In genomic region chr5:138084507-138084906, GRCm38 (mm10) we compare ENCODE assay signal across 10 mouse cellular contexts. TPM values are rescaled to one million over a fixed set of nuclear protein-coding genes. Genes with fewer than 3 reads are reported as not detected.
DNase-seq lines count a peak whose midpoint lies in the region; ATAC-seq and TF ChIP-seq lines count a peak whose summit lies in the region.
"Had no signal": no experiment of that assay in that cellular context is flagged by ENCODE, and none has a peak within 500 bp of the region (broad histone marks: within the 10 kb centered on the region; RNA-seq: fewer than 3 reads in every experiment).

No protein-coding gene starts in this region.

- DNase-seq in heart, adult 8-10 months (ENCODE audit: low spot score), result no peak
- DNase-seq in MEL (ENCODE audit: low read depth, low spot score), result peak; percentile 41
- no peak for DNase-seq in heart, postnatal 0 days (ENCODE audit: low spot score)
- no peak for DNase-seq in right cerebral cortex, postnatal 4 days
- DNase-seq in cerebellum, adult 11-12 months, result no peak
- no peak for DNase-seq in adrenal gland, postnatal 4 days (ENCODE audit: low spot score in 2 of 2)

- peak overlapping the region; percentile 77 for H3K27ac ChIP-seq in heart, embryonic 11.5 days (ENCODE audit: low read depth, low read length)
- no peak overlapping the region for H3K27ac ChIP-seq in MEL (ENCODE audit: control insufficient read depth, low read depth, low read length)
- H3K27ac ChIP-seq in heart, postnatal 0 days (ENCODE audit: low read depth), result no peak overlapping the region
- H3K27ac ChIP-seq in macrophage, result no peak overlapping the region

- H3K27me3 ChIP-seq in heart, embryonic 11.5 days (ENCODE audit: control insufficient read depth, insufficient read depth, low read length), result no peaks in the 10 kb centered on the region
- H3K27me3 ChIP-seq in MEL (ENCODE audit: control insufficient read depth in 1 of 2, insufficient read depth in 2 of 2, low read length in 2 of 2), result peaks cover 0 to 2% of the 10 kb centered on the region in 2 experiments; a peak in 1 of 4 replicates
- no peaks in the 10 kb centered on the region for H3K27me3 ChIP-seq in heart, postnatal 0 days (ENCODE audit: control insufficient read depth, insufficient read depth, low read length)

- peak overlapping the region; percentile 79 for H3K4me3 ChIP-seq in heart, embryonic 11.5 days (ENCODE audit: low read depth, low read length)
- H3K4me3 ChIP-seq in MEL (ENCODE audit: control insufficient read depth in 1 of 2, insufficient read depth in 1 of 2, low read depth in 2 of 2, low read length in 2 of 2) (peak overlapping the region; percentile 39 to 53), macrophage (ENCODE audit: inconsistent target) (peak overlapping the region; percentile 93)
- H3K4me3 ChIP-seq in heart, postnatal 0 days (ENCODE audit: low read depth, low read length), result peak overlapping the region; percentile 78

- H3K36me3 ChIP-seq in heart, embryonic 11.5 days (ENCODE audit: control insufficient read depth, insufficient read depth, low read length), result no peaks in the 10 kb centered on the region
- peaks cover 3 to 20% of the 10 kb centered on the region in 2 experiments for H3K36me3 ChIP-seq in MEL (ENCODE audit: control insufficient read depth in 1 of 2, insufficient read depth in 2 of 2, low read length in 2 of 2)
- H3K36me3 ChIP-seq in heart, postnatal 0 days (replicated peaks; ENCODE audit: control insufficient read depth, insufficient read depth, low read length), result peaks cover 5% of the 10 kb centered on the region; the same call in 1 of the 2 replicates
- H3K36me3 ChIP-seq in macrophage (ENCODE audit: inconsistent target), result no peaks in the 10 kb centered on the region

- whole genome bisulfite sequencing in heart, embryonic 11.5 days (ENCODE audit: insufficient replicate concordance), result 48% methylated on average over 2 of the region's 2 CpGs
- WGBS in heart, postnatal 0 days, result 45% methylated on average over 2 of the region's 2 CpGs
- whole genome bisulfite sequencing in macrophage (ENCODE audit: missing documents), result 41% methylated on average over 2 of the region's 2 CpGs

- TF ChIP-seq EP300 in MEL (IDR thresholded peaks at IDR 0.05; ENCODE audit: low read depth in 1 of 2, low read length in 2 of 2), result no peak
- no peak for TF ChIP-seq EP300 in heart, postnatal 0 days (IDR thresholded peaks at IDR 0.05; ENCODE audit: low read depth)

- TF ChIP-seq POLR2A in MEL (IDR thresholded peaks at IDR 0.05; ENCODE audit: control insufficient read depth in 1 of 2, insufficient read depth in 1 of 2, low read depth in 1 of 2, low read length in 2 of 2, poor library complexity in 1 of 2), result no peak

- TF ChIP-seq RAD21 in MEL (IDR thresholded peaks at IDR 0.05; ENCODE audit: low read depth, low read length), result no peak

- no peak for TF ChIP-seq CTCF in MEL (IDR thresholded peaks at IDR 0.05 in 2 of 3, conservative IDR thresholded peaks at IDR 0.05 in 1 of 3; ENCODE audit: control insufficient read depth in 1 of 3, insufficient read depth in 1 of 3, low read depth in 2 of 3, low read length in 3 of 3, poor library complexity in 1 of 3, severe bottlenecking in 1 of 3)
- no peak for TF ChIP-seq CTCF in heart, postnatal 0 days (IDR thresholded peaks at IDR 0.05; ENCODE audit: low read depth)

- H3K79me2 ChIP-seq in MEL (ENCODE audit: control insufficient read depth, insufficient read depth, low read length, poor library complexity) (peaks cover 42% of the 10 kb centered on the region), macrophage (ENCODE audit: inconsistent target) (peaks cover 47% of the 10 kb centered on the region)

- ATAC-seq in heart, embryonic 11.5 days (replicated peaks; ENCODE audit: insufficient number of reproducible peaks, low FRiP score, low TSS enrichment), result no peak
- ATAC-seq in heart, postnatal 0 days (ENCODE audit: insufficient read depth, low read depth), result no peak

- H3K9ac ChIP-seq in heart, embryonic 11.5 days (ENCODE audit: low read depth, low read length), result no peak overlapping the region
- peak overlapping the region; percentile 59 for H3K9ac ChIP-seq in MEL (ENCODE audit: control insufficient read depth, low read depth, low read length, poor library complexity, severe bottlenecking)
- peak overlapping the region; percentile 93; the same call in 1 of the 2 replicates for H3K9ac ChIP-seq in heart, postnatal 0 days (replicated peaks; ENCODE audit: low read depth, low read length)

- H3K9me3 ChIP-seq in heart, embryonic 11.5 days (replicated peaks; ENCODE audit: control insufficient read depth, low read length), result no peaks in the 10 kb centered on the region
- no peaks in the 10 kb centered on the region for H3K9me3 ChIP-seq in MEL (replicated peaks; ENCODE audit: insufficient read depth, low read length)
- no peaks in the 10 kb centered on the region for H3K9me3 ChIP-seq in heart, postnatal 0 days (replicated peaks; ENCODE audit: control insufficient read depth, low read length)

- H3K4me1 ChIP-seq in heart, embryonic 11.5 days (ENCODE audit: control insufficient read depth, insufficient read depth, low read length), result no peaks in the 10 kb centered on the region
- H3K4me1 ChIP-seq in MEL (ENCODE audit: control insufficient read depth in 1 of 2, insufficient read depth in 2 of 2, low read length in 2 of 2), result peaks cover 2 to 4% of the 10 kb centered on the region in 2 experiments; a peak in 3 of 4 replicates
- peaks cover 8% of the 10 kb centered on the region for H3K4me1 ChIP-seq in heart, postnatal 0 days (ENCODE audit: control insufficient read depth, insufficient read depth)

- peak overlapping the region; percentile 83 for H3K4me2 ChIP-seq in heart, embryonic 11.5 days
- H3K4me2 ChIP-seq in heart, postnatal 0 days (ENCODE audit: low read depth, low read length), result peak overlapping the region; percentile 87

TF ChIP-seq in MEL, 35 proteins besides CTCF, POLR2A, EP300 and RAD21:
- TF ChIP-seq TBP (IDR thresholded peaks at IDR 0.05; ENCODE audit: low read depth, low read length) (no peak), SIN3A (IDR thresholded peaks at IDR 0.05; ENCODE audit: low read length) (no peak), USF2 (IDR thresholded peaks at IDR 0.05; ENCODE audit: borderline replicate concordance in 1 of 2, insufficient read depth in 1 of 2, low read depth in 1 of 2, low read length in 2 of 2) (no peak), TAL1 (IDR thresholded peaks at IDR 0.05; ENCODE audit: low read length) (no peak), ZMIZ1 (IDR thresholded peaks at IDR 0.05; ENCODE audit: low read depth, low read length) (no peak), MAX (IDR thresholded peaks at IDR 0.05; ENCODE audit: low read length) (no peak), GABPA (IDR thresholded peaks at IDR 0.05; ENCODE audit: low read depth, low read length) (no peak), BHLHE40 (IDR thresholded peaks at IDR 0.05; ENCODE audit: borderline replicate concordance, low read depth, low read length) (no peak), SMC3 (IDR thresholded peaks at IDR 0.05; ENCODE audit: low read depth, low read length) (no peak), KAT2A (conservative IDR thresholded peaks at IDR 0.05; ENCODE audit: low read depth, low read length) (no peak), ZKSCAN1 (IDR thresholded peaks at IDR 0.05; ENCODE audit: low read depth, low read length) (no peak), CHD1 (IDR thresholded peaks at IDR 0.05; ENCODE audit: low read depth, low read length) (no peak)

RNA-seq across cellular contexts. Expression of gene Zkscan1, which starts 0.4 kb away (rescaled TPM):
- polyA plus RNA-seq in heart, embryonic 11.5 days (2014; fragmentation: Nextera tagmentation; extraction: Ambion mirVana), result 13.0 and 18.1 TPM in 2 replicates
- total RNA-seq in heart, adult 8-10 months (2022), result 10 to 100 TPM; 13.7 to 16.2 (median 15.3) TPM
- 11.5 and 13.4 TPM in 2 replicates for total RNA-seq in MEL (2012; rRNA removed)
- polyA plus RNA-seq in MEL (2012; ENCODE audit: insufficient read depth in 1 of 2, insufficient read length in 2 of 2, low read depth in 1 of 2, low replicate concordance in 2 of 2, missing spikeins in 1 of 2) (10 to 100 TPM; 10.6 to 51.7 TPM), macrophage (2018) (6.8 to 8.7 TPM (median 6.9 TPM) in 3 replicates)
- 10.9 and 19.1 TPM in 2 replicates for total RNA-seq in heart, postnatal 0 days (2014; rRNA removed; ENCODE audit: low replicate concordance)
- polyA plus RNA-seq in heart, postnatal 0 days (2015; fragmentation: Nextera tagmentation; extraction: Ambion mirVana), result 5.4 and 6.5 TPM in 2 replicates
- 10 to 100 TPM in 24 of 26 experiments, 1 to 10 TPM in 2; 9.1 to 33.9 (median 15.7) TPM for total RNA-seq in macrophage (2018; cell fraction: chromatin; rRNA removed)
- 10 to 100 TPM in 20 of 26 experiments, 1 to 10 TPM in 6; 6.9 to 16.6 (median 13.5) TPM for total RNA-seq in macrophage (2018; cell fraction: cytosol; rRNA removed)
- total RNA-seq in macrophage (2018; cell fraction: nucleus; rRNA removed), result 10 to 100 TPM in 25 of 26 experiments, 1 to 10 TPM in 1; 9.8 to 33.4 (median 15.2) TPM
- 10 to 100 TPM; 49.4 to 53.5 TPM for total RNA-seq in adrenal gland, postnatal 4 days (2021)

RNA-seq across cellular contexts. Expression of gene Smok3c, which starts 31.5 kb away (rescaled TPM):
- not detected in 2 replicates for polyA plus RNA-seq in heart, embryonic 11.5 days (2014; fragmentation: Nextera tagmentation; extraction: Ambion mirVana)
- not detected for total RNA-seq in heart, adult 8-10 months (2022)
- not detected in 2 replicates for total RNA-seq in MEL (2012; rRNA removed)
- polyA plus RNA-seq in MEL (2012; ENCODE audit: insufficient read depth in 1 of 2, insufficient read length in 2 of 2, low read depth in 1 of 2, low replicate concordance in 2 of 2, missing spikeins in 1 of 2) (not detected), macrophage (2018) (not detected in 3 replicates)
- total RNA-seq in heart, postnatal 0 days (2014; rRNA removed; ENCODE audit: low replicate concordance), result not detected in 2 replicates
- not detected in 2 replicates for polyA plus RNA-seq in heart, postnatal 0 days (2015; fragmentation: Nextera tagmentation; extraction: Ambion mirVana)
- not detected for total RNA-seq in macrophage (2018; cell fraction: chromatin; rRNA removed)
- total RNA-seq in macrophage (2018; cell fraction: cytosol; rRNA removed), result not detected
- not detected for total RNA-seq in macrophage (2018; cell fraction: nucleus; rRNA removed)
- total RNA-seq in adrenal gland, postnatal 4 days (2021), result not detected
- total RNA-seq: ES-E14; heart, postnatal 10 days had no signal

RNA-seq across cellular contexts. Expression of gene Zscan21, which starts 32.2 kb away (rescaled TPM):
- 45.7 and 48.5 TPM in 2 replicates for polyA plus RNA-seq in heart, embryonic 11.5 days (2014; fragmentation: Nextera tagmentation; extraction: Ambion mirVana)
- total RNA-seq in heart, adult 8-10 months (2022), result 10 to 100 TPM; 11.2 to 12.9 (median 11.9) TPM
- total RNA-seq in MEL (2012; rRNA removed), result 7.6 and 9.0 TPM in 2 replicates
- polyA plus RNA-seq in MEL (2012; ENCODE audit: insufficient read depth in 1 of 2, insufficient read length in 2 of 2, low read depth in 1 of 2, low replicate concordance in 2 of 2, missing spikeins in 1 of 2) (10 to 100 TPM in 1 of 2 experiments, not detected in 1; 10.5 TPM), macrophage (2018) (9.8 to 15.5 TPM (median 15.2 TPM) in 3 replicates)
- 7.7 and 14.0 TPM in 2 replicates for total RNA-seq in heart, postnatal 0 days (2014; rRNA removed; ENCODE audit: low replicate concordance)
- polyA plus RNA-seq in heart, postnatal 0 days (2015; fragmentation: Nextera tagmentation; extraction: Ambion mirVana), result 25.0 and 25.2 TPM in 2 replicates
- total RNA-seq in macrophage (2018; cell fraction: chromatin; rRNA removed), result 10 to 100 TPM; 10.5 to 34.6 (median 17.1) TPM
- total RNA-seq in macrophage (2018; cell fraction: cytosol; rRNA removed), result 10 to 100 TPM in 24 of 26 experiments, 1 to 10 TPM in 2; 8.9 to 17.5 (median 12.1) TPM
- total RNA-seq in macrophage (2018; cell fraction: nucleus; rRNA removed), result 10 to 100 TPM; 12.8 to 29.0 (median 17.3) TPM
- 10 to 100 TPM; 26.2 to 26.6 TPM for total RNA-seq in adrenal gland, postnatal 4 days (2021)
